Comparison of ENCODE assay signal across 9 mouse cellular contexts in genomic region chr5:21736046-21736445, GRCm38 (mm10).
"Had no signal": no experiment of that assay in that cellular context is flagged by ENCODE, and none has a peak within 500 bp of the region (broad histone marks: within the 10 kb centered on the region; RNA-seq: fewer than 3 reads in every experiment).

No protein-coding gene starts in this region.

- H3K27ac ChIP-seq: limb, embryonic 12.5 days; liver, embryonic 13.5 days; lung, embryonic 15.5 days; macrophage; neural tube, embryonic 13.5 days; stomach, embryonic 15.5 days had no signal

- H3K9me3 ChIP-seq: limb, embryonic 12.5 days; liver, embryonic 13.5 days; lung, embryonic 15.5 days; megakaryocyte, embryonic 14.5 days; midbrain, embryonic 13.5 days; neural tube, embryonic 13.5 days; stomach, embryonic 15.5 days had no signal

- H3K9ac ChIP-seq: limb, embryonic 12.5 days; liver, postnatal 0 days; lung, embryonic 15.5 days; neural tube, embryonic 13.5 days; stomach, embryonic 15.5 days had no signal

- H3K27me3 ChIP-seq: limb, embryonic 12.5 days; liver, embryonic 13.5 days; lung, embryonic 15.5 days; megakaryocyte, embryonic 14.5 days; midbrain, embryonic 13.5 days; neural tube, embryonic 13.5 days; stomach, embryonic 15.5 days had no signal
